Mouse (Mus musculus) frontal cortex, adult 2 months (tissue): ENCODE measurements around the gene Sgcb. TPM values are rescaled to one million over a fixed set of nuclear protein-coding genes. Genes with fewer than 3 reads are reported as not detected.
"Not testable (repeated sequence)": the region's sequence is repeated elsewhere in the genome, so short reads cannot be mapped to it uniquely, and the experiment has no call there.

ENCODE experiments used
- DNase-seq, 2 experiments: peaks; one replicate each; pipeline ENCODE4 v3.0.0; 2022; ENCODE audit warnings: low spot score in 1 of 2; ENCODE audit errors: extremely low spot score in 1 of 2
- polyA plus RNA-seq: library from polyadenylated mRNA; depleted of rRNA; stranded (reverse); fragments of >200 nt; gene quantifications from 2 replicates; pipeline ENCODE4 v1.2.3, GENCODE M21; 2012; rRNA removed

The Sgcb gene
- polyA plus RNA-seq, 1 experiment = 52.4 TPM

GRCm38 (mm10) chr5:73585212-73586115 is 62.1 kb downstream of the Sgcb start:
- DNase-seq = no peak

- DNase-seq = not testable (repeated sequence)
Observed at GRCm38 (mm10) chr5:73584011-73584410, 63.6 kb downstream of the Sgcb start.

Other genes starting within 250 kb of the Sgcb start
- gene Cwh43, start 241.7 kb downstream of the Sgcb start, polyA plus RNA-seq = 3.0 and 4.9 TPM in 2 replicates
- 60.2 and 67.5 TPM in 2 replicates for gene Dcun1d4, start 166.8 kb downstream of the Sgcb start, polyA plus RNA-seq
- 0.04 TPM in 2 replicates for gene Lrrc66, start 15.3 kb downstream of the Sgcb start, polyA plus RNA-seq
- gene Spata18, start 3.6 kb upstream of the Sgcb start, polyA plus RNA-seq = 0.17 TPM in 1 of 2 replicates, not detected in the other